Mouse (Mus musculus) ES-E14 (cell line): ENCODE data around the gene Sh2d4b.

ENCODE experiments used
- CHD2 ChIP-seq: IDR thresholded peaks from 2 replicates; pipeline ENCODE4 v1.6.1; 2014; ENCODE audit warnings: mild to moderate bottlenecking, low read depth, low read length, inconsistent platforms
- HCFC1 ChIP-seq: IDR thresholded peaks from 2 replicates; pipeline ENCODE4 v1.6.1; 2012; ENCODE audit warnings: low read length, inconsistent platforms, borderline replicate concordance; ENCODE audit not compliant: insufficient read depth
- MAFK ChIP-seq: IDR thresholded peaks from 2 replicates; pipeline ENCODE4 v1.6.1; 2014; ENCODE audit warnings: mild to moderate bottlenecking, low read depth, low read length, inconsistent platforms; ENCODE audit not compliant: insufficient read depth
- ZC3H11A ChIP-seq: IDR thresholded peaks from 2 replicates; pipeline ENCODE4 v1.6.1; 2012; ENCODE audit warnings: low read depth, mild to moderate bottlenecking, inconsistent platforms, low read length, borderline replicate concordance
- ZNF384 ChIP-seq: IDR thresholded peaks from 2 replicates; pipeline ENCODE4 v1.6.1; 2012; ENCODE audit warnings: low read depth, low read length, inconsistent platforms

- TF ChIP-seq ZC3H11A (no peak), HCFC1 (no peak), MAFK (no peak), CHD2 (no peak), ZNF384 (no peak)
Measured at GRCm38 (mm10) chr14:40937052-40937451, 44.0 kb upstream of the Sh2d4b start.
